Mouse (Mus musculus): ENCODE measurements around the gene Rtp2.

The Rtp2 gene

GRCm38 (mm10) chr16:23932294-23932693 lies at the start of gene Rtp2:
Gene Rtp2, minus strand, starts transcription at chr16:23932394.
- DNase-seq = no peak

GRCm38 (mm10) chr16:23980991-23981720 lies 49.0 kb upstream of the Rtp2 start:
- DNase-seq = peak; percentile 40

- no peak for DNase-seq
Observed at GRCm38 (mm10) chr16:23980201-23980870, 48.1 kb upstream of the Rtp2 start.

GRCm38 (mm10) chr16:23979446-23979845 lies 47.3 kb upstream of the Rtp2 start:
- no peak for DNase-seq

- no peak for DNase-seq
Observed at GRCm38 (mm10) chr16:23978495-23978894, 46.3 kb upstream of the Rtp2 start.

- DNase-seq = no peak
Observed at GRCm38 (mm10) chr16:23977732-23978131, 45.5 kb upstream of the Rtp2 start.

- DNase-seq = no peak
Observed at GRCm38 (mm10) chr16:23976196-23976595, 44.0 kb upstream of the Rtp2 start.

GRCm38 (mm10) chr16:23973635-23974367 lies 41.6 kb upstream of the Rtp2 start:
- DNase-seq = no peak

GRCm38 (mm10) chr16:23972901-23973300 lies 40.7 kb upstream of the Rtp2 start:
- DNase-seq = no peak

GRCm38 (mm10) chr16:23972126-23972740 lies 40.0 kb upstream of the Rtp2 start:
- no peak for DNase-seq

- no peak for DNase-seq
Observed at GRCm38 (mm10) chr16:23969919-23970318, 37.7 kb upstream of the Rtp2 start.

- DNase-seq = no peak
Observed at GRCm38 (mm10) chr16:23968888-23969287, 36.7 kb upstream of the Rtp2 start.

- DNase-seq = peak; percentile 58
Observed at GRCm38 (mm10) chr16:23967301-23967700, 35.1 kb upstream of the Rtp2 start.

GRCm38 (mm10) chr16:23966066-23966465 lies 33.9 kb upstream of the Rtp2 start:
- peak; percentile 4 for DNase-seq

GRCm38 (mm10) chr16:23964706-23965367 lies 32.6 kb upstream of the Rtp2 start:
- DNase-seq = peak; percentile 2

GRCm38 (mm10) chr16:23963896-23964668 lies 31.9 kb upstream of the Rtp2 start:
- no peak for DNase-seq

GRCm38 (mm10) chr16:23962401-23962800 lies 30.2 kb upstream of the Rtp2 start:
- peak; percentile 66 for DNase-seq

GRCm38 (mm10) chr16:23958938-23959337 lies 26.7 kb upstream of the Rtp2 start:
- no peak for DNase-seq

GRCm38 (mm10) chr16:23953959-23954260 lies 21.7 kb upstream of the Rtp2 start:
- no peak for DNase-seq

- DNase-seq = peak; percentile 65
Observed at GRCm38 (mm10) chr16:23953189-23953958, 21.2 kb upstream of the Rtp2 start.

- DNase-seq = peak; percentile 1
Observed at GRCm38 (mm10) chr16:23952101-23952727, 20.0 kb upstream of the Rtp2 start.
